Mouse (Mus musculus) liver, adult (tissue): Measurements from ENCODE around the gene Ttc16.

Source experiments
- GATA4 ChIP-seq: IDR thresholded peaks from 2 replicates; pipeline ENCODE4 v1.6.1; 2014; ENCODE audit warnings: mild to moderate bottlenecking, low read length; ENCODE audit not compliant: insufficient replicate concordance

Ttc16 gene

GRCm38 (mm10) chr2:32761361-32761760 is 14.1 kb downstream of the Ttc16 start:
- TF ChIP-seq GATA4: no peak

- TF ChIP-seq GATA4: no peak
Measured at GRCm38 (mm10) chr2:32759001-32759400, 16.4 kb downstream of the Ttc16 start.

- TF ChIP-seq GATA4: no peak
Measured at GRCm38 (mm10) chr2:32758503-32758902, 16.9 kb downstream of the Ttc16 start.

DNA sequence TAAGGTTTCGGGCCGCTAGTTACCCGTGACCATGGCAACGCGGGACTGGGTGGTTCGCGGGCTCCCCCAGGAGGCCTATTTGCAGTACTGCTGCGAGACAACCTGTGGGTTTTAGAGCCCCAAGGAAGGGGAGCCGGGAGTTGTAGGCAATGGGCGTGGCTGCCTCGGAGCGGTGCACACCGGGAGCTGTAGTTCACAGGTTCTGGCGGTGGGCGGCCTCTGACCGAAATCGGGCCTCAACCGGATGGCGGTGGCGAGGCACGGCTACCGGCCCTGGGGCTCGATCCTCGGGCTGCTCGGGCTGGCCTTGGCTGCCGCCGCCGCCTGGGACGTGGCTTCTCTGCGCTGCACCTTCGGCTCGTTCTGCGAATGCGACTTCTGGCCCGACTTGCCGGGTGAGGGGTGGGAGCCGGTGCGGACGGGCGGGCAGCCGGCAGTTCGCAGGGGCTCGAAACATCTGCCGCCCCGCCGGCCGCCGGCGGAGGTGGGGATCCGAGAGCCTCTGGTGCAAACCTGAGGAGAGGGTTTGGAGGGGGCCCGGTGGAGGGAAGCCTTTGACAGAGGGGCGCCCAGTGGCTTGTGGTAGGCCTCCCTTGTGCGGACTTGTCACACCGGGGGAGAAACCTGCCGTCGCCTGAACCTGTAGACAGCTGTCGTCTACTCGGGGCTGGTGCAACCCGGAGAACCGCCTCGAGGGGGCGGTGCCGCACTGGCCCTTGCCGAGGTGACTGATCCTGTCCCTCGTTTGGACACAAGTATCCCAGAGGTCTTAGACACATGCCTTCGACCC is 18.2 kb downstream of the Ttc16 start, which contains the start of gene Tor2a:
Gene Tor2a, plus strand, starts transcription at position 179 of the 790 bp plus-strand sequence.
- TF ChIP-seq GATA4: no peak; the same call in 1 of the 2 replicates

GRCm38 (mm10) chr2:32756674-32757055 is 18.8 kb downstream of the Ttc16 start:
- TF ChIP-seq GATA4: no peak

DNA sequence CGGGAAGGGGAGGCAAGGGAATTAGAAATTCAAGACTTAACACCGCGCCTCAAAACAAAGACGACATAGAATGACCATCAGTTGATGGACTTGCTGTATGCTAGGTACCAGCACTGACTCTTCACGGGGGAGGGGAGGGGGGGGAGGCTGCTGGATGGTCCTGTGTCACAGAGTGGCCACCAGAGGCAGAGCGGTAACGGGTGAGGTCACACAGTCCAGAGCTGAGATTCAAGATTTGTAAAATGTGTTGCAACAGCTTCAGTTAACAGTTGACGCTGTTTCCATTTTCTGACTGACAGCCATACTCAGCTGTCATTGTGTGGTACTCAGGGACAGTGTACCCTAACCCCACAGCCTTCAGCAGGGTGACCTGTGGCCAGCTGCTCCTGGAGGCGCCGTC is 23.3 kb downstream of the Ttc16 start:
- no peak for TF ChIP-seq GATA4

GRCm38 (mm10) chr2:32751665-32752033 is 23.8 kb downstream of the Ttc16 start:
- no peak for TF ChIP-seq GATA4

DNA sequence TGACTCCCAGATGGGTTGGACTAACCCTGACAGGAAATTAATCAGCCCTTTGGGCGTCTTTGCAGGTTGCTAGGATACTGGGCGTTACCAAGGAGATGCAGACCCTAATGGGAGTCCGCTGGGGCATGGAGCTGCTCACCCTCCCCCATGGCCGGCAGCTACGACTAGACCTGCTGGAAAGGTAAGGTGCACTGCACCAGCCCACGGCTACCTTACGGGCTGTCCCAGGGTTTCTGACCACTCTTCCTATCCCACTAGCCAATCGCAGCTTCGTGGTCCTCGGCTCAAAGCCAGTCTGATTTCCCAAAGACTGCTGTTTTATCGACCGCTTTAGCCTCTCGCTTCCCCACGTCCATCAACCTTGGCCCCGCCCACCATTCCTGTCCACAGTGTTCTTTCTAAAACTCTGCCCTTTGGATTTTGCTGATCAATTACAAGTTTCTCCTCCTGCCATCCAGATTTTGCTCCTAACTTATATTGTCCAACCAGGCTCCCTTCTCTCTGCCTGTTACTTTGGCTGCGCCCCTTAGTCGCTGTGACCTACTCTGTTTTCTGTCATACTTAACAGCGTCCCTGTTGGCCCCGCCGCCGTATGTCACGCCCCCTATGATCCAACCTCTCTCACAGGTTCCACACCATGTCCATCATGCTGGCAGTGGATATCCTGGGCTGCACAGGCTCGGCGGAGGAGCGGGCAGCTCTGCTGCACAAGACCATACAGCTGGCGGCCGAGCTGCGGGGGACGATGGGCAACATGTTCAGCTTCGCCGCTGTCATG is 24.4 kb downstream of the Ttc16 start:
- TF ChIP-seq GATA4: no peak

DNA sequence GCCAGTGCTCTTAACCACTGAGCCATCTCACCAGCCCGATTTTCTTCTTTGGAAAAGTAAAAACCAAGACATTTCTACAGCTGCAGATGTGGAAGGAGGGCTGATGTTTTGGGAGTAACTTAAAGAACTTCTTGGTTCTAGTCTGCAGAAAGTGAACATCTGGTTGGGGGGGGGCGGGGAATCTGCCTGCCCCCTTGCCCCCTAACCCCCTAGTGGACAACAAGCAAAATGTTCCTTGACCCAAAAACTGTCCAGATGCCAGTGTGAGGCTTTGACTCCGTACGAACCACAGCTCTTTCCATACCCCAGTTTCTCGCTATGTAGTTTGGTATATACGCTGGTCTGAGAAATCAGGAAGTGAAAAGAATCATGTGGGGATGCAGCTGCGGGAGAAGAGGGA is 25.2 kb downstream of the Ttc16 start:
- no peak for TF ChIP-seq GATA4

DNA sequence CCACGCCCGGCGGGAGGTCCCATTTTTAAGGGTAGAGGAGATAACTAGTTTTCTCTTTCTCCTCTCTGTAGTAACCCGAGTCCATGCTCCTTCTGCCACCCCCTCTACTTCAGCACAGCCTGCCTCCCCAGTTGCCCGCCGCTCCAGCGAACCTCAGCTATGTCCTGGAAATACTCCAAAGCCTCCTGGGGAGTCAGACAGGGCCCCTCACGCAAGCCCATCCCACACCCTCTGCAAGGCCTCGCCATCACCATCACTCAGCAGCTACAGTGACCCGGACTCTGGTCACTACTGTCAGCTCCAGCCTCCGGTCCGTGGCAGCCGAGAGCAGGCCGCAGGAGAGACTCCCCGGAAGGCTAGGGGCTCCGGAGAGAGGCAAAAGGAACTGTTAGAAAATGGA is 26.4 kb downstream of the Ttc16 start:
- no peak for TF ChIP-seq GATA4

DNA sequence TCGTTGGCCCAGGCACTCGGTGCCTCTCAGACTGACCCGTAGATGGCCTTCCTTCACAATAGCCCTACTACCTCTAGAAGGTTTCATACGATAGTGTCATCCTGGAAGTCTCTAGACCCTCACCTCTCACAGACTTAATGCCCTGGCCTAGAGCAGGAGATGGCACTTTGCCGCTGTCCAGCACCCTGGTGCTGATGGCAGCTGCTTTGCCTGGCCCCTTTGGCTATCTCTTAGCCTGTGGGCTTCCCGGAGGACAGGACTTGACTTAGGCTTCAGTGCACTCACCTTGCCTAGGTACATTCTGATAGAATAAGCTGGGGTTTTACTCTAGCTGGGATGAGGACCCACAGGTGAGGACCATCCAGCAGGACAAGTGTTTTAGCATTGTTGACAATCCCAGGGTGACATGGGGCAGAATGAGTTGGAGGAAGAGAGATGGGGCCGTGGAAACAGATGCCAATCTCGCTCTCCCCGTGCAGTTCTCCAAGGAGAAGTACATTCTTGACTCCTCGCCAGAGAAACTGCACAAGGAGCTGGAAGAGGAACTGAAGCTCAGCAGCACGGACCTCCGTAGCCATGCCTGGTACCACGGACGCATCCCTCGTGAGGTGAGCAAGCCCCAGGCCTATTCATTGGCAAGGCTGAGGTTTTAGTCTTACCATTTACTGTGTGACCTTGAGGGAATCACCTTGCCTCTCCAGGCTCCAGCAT is 31.0 kb downstream of the Ttc16 start:
- no peak for TF ChIP-seq GATA4

DNA sequence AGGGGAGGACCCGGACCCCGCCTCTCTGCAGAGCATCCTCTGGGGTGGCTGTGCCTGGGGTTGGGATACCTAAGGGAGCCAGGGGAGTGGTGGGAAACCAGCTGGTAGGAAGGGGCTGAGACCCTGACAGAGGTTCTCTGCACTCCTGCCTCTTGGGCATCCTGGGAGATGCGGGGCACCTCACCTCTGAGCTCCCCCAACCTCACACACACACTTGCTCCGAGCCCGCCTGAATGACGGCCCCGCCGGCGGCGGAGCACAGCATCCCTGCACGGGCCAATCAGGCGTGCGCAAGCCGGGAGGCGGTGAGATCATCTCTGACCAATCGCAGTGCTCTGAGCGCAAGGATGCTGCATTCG is 33.3 kb downstream of the Ttc16 start:
- no peak for TF ChIP-seq GATA4

DNA sequence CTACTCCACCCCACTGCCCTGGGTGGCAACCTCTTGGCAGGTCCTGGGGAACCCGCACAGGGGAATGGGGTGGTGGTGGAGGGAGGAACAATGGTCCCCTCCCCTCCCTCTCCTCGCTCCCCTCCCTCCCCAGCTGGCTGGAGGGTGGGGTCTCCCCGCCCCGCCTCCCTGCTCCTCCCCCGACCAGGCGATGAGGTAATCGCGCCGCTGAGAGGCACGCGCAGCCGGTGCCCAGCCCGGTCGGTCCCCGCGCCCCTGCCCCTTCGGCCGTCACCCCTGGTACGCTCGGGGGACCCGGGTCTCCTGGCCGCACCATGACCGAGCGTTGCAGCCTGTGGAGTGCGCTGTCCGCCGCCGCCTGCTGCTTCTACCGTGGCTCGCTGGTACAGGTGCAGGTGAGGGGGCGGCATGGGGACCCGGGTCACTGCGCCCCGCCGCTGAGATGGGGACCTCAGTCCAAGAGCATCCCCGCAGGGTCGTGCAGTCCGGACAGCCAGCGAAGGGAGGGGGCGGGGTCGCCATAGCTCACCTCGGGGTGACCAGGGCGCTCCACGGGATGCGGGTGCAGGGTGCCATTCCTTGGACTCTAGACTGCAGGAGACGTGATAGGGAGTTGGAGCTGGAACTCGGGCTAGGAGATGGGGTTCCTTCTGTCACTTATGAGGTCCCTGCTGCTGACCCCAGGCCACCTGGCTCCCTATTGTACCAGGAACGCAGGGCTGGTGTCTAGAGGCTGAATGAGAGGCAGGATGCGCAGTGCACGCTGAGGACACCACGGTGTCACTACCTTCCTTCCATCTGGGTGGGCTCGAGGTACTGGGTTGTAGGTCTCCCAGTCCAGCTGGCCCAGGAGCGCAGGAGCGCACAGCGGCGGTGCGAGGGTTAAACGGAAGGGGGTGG is 33.9 kb downstream of the Ttc16 start:
- TF ChIP-seq GATA4: no peak

- no peak for TF ChIP-seq GATA4
Measured at GRCm38 (mm10) chr2:32740916-32741272, 34.5 kb downstream of the Ttc16 start, which contains the start of gene 6330409D20Rik. 6330409D20Rik (minus strand) TSS chr2:32741016.

DNA sequence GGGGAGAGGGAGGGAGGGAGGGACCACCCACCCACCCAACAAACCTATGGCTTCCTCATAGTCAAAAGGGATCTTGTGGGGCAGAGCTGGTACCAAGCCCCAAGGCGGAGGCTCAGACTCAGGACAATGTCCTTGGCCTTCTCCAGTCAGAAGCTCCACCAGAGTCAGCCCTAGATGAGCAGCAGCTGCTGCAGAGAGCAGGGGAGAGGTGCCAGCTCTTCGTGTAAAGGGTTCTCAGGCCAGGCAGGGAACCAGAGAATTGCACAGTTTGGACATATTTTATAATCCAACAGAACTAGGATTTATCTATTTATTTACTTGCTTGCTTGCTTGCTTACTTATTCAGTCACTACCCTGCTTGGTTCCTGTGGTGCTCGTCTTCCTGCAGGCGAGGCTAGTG is 36.1 kb downstream of the Ttc16 start:
- no peak for TF ChIP-seq GATA4
